Mouse (Mus musculus) CD8-positive naive resting alpha-beta T cell, adult 57 days (primary cell): ENCODE results near the gene Zfp968. TPM values are rescaled to one million over a fixed set of nuclear protein-coding genes. Genes with fewer than 3 reads are reported as not detected.

ENCODE experiments used
- total RNA-seq: library from RNA; stranded (reverse); gene quantifications from one replicate; pipeline ENCODE4 v1.2.4, GENCODE M21; 2023

Zfp968 gene
- 1.0 TPM for total RNA-seq

GRCm38 (mm10) chr2:175372136-175372535 is at the start of gene Zfp968:
Zfp968 (plus strand) TSS chr2:175372436.

GRCm38 (mm10) chr2:175338097-175338496 is 34.1 kb upstream of the Zfp968 start, which contains the start of gene Gm4631:
Gm4631 (minus strand) TSS chr2:175338197.

Other genes with a start within 250 kb of the Zfp968 start
- 1.0 TPM for gene Gm14399, start 230.4 kb upstream of the Zfp968 start, total RNA-seq
- 0.52 TPM for gene Gm14443, start 196.6 kb upstream of the Zfp968 start, total RNA-seq
- gene Gm14391, start 165.5 kb upstream of the Zfp968 start, total RNA-seq, result 11.6 TPM
- 2.8 TPM for gene Gm14440, start 97.3 kb upstream of the Zfp968 start, total RNA-seq
- 7.8 TPM for gene Gm4631, start 34.2 kb upstream of the Zfp968 start, total RNA-seq
- gene Gm4724, start 63.4 kb downstream of the Zfp968 start, total RNA-seq, result 2.7 TPM
- 5.3 TPM for gene Zfp965, start 97.5 kb downstream of the Zfp968 start, total RNA-seq